Mouse (Mus musculus): ENCODE measurements around the gene Rap1gds1. TPM values are rescaled to one million over a fixed set of nuclear protein-coding genes. Genes with fewer than 3 reads are reported as not detected.

The Rap1gds1 gene
- polyA plus RNA-seq, 1 experiment from 2014 or later = 14.8 TPM

DNA sequence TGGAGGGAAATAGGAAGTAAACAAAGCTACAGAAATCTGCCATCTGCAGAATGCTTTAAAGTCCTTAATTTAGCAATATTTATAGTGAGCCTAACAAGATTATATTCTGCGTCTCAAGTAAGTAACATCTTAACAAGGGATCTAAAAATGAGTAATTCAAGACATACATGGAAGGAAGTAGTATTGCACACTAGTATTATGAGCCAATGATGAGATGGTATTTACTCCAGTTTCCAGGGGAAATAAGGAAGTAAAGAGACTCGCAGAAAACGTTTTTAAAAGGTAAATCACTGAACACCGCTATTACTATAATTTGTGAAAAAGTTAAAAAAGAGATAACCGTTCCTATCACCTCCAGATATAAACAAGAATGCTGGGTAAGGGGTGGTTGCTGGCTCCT is 49.9 kb downstream of the Rap1gds1 start:
- Histone ChIP-seq H3K4me3 (ENCODE audit: low read depth, low read length) (no peak overlapping the region), H3K4me1 (ENCODE audit: control insufficient read depth, low read depth, low read length) (no peaks in the 10 kb centered on the region), H3K27me3 (ENCODE audit: control insufficient read depth, insufficient read depth, low read depth, low read length) (no peaks in the 10 kb centered on the region), H3K9ac (ENCODE audit: low read depth, low read length) (no peak overlapping the region), H3K4me2 (ENCODE audit: low read depth, low read length) (no peak overlapping the region), H3K27ac (ENCODE audit: low read length) (no peak overlapping the region), H3K36me3 (ENCODE audit: control insufficient read depth, insufficient read depth) (no peaks in the 10 kb centered on the region), H3K9me3 (replicated peaks; ENCODE audit: control insufficient read depth, low read length) (no peaks in the 10 kb centered on the region)
- ATAC-seq (ENCODE audit: low read depth) = no peak
- WGBS (ENCODE audit: insufficient replicate concordance) = 60% methylated on average over 5 of the region's 5 CpGs

DNA sequence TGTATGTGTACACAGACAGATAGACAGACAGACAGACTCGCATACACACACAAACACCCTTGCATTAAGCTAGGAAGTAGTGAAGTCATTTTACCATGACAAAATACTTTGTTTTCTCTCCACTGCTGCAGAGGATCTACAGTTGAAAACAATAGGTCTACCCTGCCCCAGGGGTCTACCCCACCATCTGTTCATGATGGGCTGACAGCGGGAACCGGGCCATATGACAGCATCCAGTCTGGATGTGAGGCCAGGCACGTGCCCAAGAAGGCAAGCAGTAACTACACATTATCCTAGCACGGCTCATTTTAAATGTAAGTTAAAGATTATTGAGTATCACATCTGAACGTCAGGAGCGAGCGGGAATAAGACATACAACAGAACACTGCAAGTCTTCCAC is 51.4 kb downstream of the Rap1gds1 start:
- H3K4me2 ChIP-seq (ENCODE audit: low read depth, low read length) = no peak overlapping the region
- H3K9me3 ChIP-seq (replicated peaks; ENCODE audit: control insufficient read depth, low read length) = no peaks in the 10 kb centered on the region
- no peak overlapping the region for H3K4me3 ChIP-seq (ENCODE audit: low read depth, low read length)
- no peaks in the 10 kb centered on the region for H3K27me3 ChIP-seq (ENCODE audit: control insufficient read depth, insufficient read depth, low read depth, low read length)
- H3K27ac ChIP-seq (ENCODE audit: low read length) = no peak overlapping the region
- no peaks in the 10 kb centered on the region for H3K36me3 ChIP-seq (ENCODE audit: control insufficient read depth, insufficient read depth)
- no peaks in the 10 kb centered on the region for H3K4me1 ChIP-seq (ENCODE audit: control insufficient read depth, low read depth, low read length)
- WGBS (ENCODE audit: insufficient replicate concordance) = 79% methylated on average over 8 of the region's 8 CpGs
- no peak for ATAC-seq (ENCODE audit: low read depth)
- no peak overlapping the region for H3K9ac ChIP-seq (ENCODE audit: low read depth, low read length)

DNA sequence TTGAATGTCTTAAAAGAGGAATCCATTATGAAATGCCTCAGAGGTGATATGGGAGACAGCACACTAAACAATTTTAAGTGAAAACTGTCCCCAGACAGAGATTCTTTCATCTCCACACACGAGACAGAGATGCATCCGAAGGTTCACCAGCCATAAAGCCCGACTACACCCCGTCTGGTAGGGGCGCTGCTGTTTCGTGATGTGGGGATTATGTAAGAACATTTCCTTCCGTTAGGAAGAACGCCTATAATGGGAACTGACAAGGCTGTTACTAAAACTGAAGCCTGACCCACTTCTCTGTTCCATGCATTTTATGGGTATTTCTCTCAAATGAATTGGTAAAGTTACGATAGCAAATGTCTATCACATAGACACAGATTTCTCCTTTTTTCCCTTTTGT is 62.6 kb downstream of the Rap1gds1 start:
- Histone ChIP-seq H3K4me1 (ENCODE audit: control insufficient read depth, low read depth, low read length) (no peaks in the 10 kb centered on the region), H3K27ac (ENCODE audit: low read length) (no peak overlapping the region), H3K4me2 (ENCODE audit: low read depth, low read length) (no peak overlapping the region), H3K36me3 (ENCODE audit: control insufficient read depth, insufficient read depth) (no peaks in the 10 kb centered on the region), H3K4me3 (ENCODE audit: low read depth, low read length) (no peak overlapping the region), H3K27me3 (ENCODE audit: control insufficient read depth, insufficient read depth, low read depth, low read length) (no peaks in the 10 kb centered on the region), H3K9ac (ENCODE audit: low read depth, low read length) (no peak overlapping the region), H3K9me3 (replicated peaks; ENCODE audit: control insufficient read depth, low read length) (no peaks in the 10 kb centered on the region)
- WGBS (ENCODE audit: insufficient replicate concordance) = 34% methylated on average over 9 of the region's 9 CpGs
- peak; percentile 24; the same call in 1 of the 2 replicates for ATAC-seq (ENCODE audit: low read depth)

- H3K4me2 ChIP-seq (ENCODE audit: low read depth, low read length) = no peak overlapping the region
- no peak overlapping the region for H3K9ac ChIP-seq (ENCODE audit: low read depth, low read length)
- no peak overlapping the region for H3K4me3 ChIP-seq (ENCODE audit: low read depth, low read length)
- H3K36me3 ChIP-seq (ENCODE audit: control insufficient read depth, insufficient read depth) = no peaks in the 10 kb centered on the region
- no peak overlapping the region for H3K27ac ChIP-seq (ENCODE audit: low read length)
- H3K9me3 ChIP-seq (replicated peaks; ENCODE audit: control insufficient read depth, low read length) = no peaks in the 10 kb centered on the region
- no peaks in the 10 kb centered on the region for H3K4me1 ChIP-seq (ENCODE audit: control insufficient read depth, low read depth, low read length)
- no peak for ATAC-seq (ENCODE audit: low read depth)
- no peaks in the 10 kb centered on the region for H3K27me3 ChIP-seq (ENCODE audit: control insufficient read depth, insufficient read depth, low read depth, low read length)
Measured at GRCm38 (mm10) chr3:139005669-139006068, 69.3 kb downstream of the Rap1gds1 start.

- Histone ChIP-seq H3K4me1 (ENCODE audit: control insufficient read depth, low read depth, low read length) (no peaks in the 10 kb centered on the region), H3K4me3 (ENCODE audit: low read depth, low read length) (no peak overlapping the region), H3K27me3 (ENCODE audit: control insufficient read depth, insufficient read depth, low read depth, low read length) (no peaks in the 10 kb centered on the region), H3K9ac (ENCODE audit: low read depth, low read length) (no peak overlapping the region), H3K9me3 (replicated peaks; ENCODE audit: control insufficient read depth, low read length) (no peaks in the 10 kb centered on the region), H3K27ac (ENCODE audit: low read length) (no peak overlapping the region), H3K4me2 (ENCODE audit: low read depth, low read length) (no peak overlapping the region), H3K36me3 (ENCODE audit: control insufficient read depth, insufficient read depth) (no peaks in the 10 kb centered on the region)
- whole genome bisulfite sequencing (ENCODE audit: insufficient replicate concordance) = 78% methylated on average over 6 of the region's 6 CpGs
- ATAC-seq (ENCODE audit: low read depth) = no peak
Measured at GRCm38 (mm10) chr3:139002774-139003173, 72.2 kb downstream of the Rap1gds1 start.

DNA sequence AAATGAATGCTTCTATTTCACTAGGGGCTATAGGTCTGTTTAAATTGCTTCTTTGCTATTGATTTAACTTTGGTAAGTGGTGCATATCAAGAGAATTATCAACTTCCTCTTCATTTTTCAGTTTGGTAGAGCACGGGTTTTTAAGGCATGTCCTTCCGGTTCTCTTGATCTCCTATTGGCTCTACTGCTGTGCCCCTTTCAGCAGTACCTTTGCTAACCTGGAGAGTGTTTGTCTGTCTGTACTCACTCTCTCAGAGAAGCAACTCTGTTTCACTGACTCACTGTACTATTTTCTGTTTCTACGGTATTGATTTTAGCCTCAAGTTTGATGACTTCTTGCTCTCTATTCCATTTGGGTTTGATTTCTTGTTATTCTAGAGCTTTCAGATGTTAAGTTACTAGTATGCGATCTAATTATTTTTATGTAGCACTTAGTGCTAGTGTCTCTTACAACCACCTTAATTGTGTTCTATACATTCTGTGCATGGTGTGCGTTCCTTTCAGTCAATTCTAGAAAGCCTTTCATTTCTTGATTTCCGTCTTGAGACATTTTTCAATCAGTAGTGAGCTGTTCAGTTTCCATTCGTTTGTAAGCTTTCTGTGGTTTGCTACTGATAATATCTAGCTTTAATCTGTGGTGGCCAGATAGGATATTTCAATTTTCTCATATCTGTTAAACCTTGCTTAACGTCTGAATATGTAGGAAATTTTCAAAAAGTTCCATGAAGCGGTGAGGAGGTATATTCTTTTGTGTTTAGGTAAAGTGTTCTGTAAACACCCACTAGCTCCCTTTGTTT is 74.7 kb downstream of the Rap1gds1 start:
- Histone ChIP-seq H3K4me3 (ENCODE audit: low read depth, low read length) (no peak overlapping the region), H3K27me3 (ENCODE audit: control insufficient read depth, insufficient read depth, low read depth, low read length) (no peaks in the 10 kb centered on the region), H3K4me1 (ENCODE audit: control insufficient read depth, low read depth, low read length) (no peaks in the 10 kb centered on the region), H3K27ac (ENCODE audit: low read length) (no peak overlapping the region), H3K4me2 (ENCODE audit: low read depth, low read length) (no peak overlapping the region), H3K36me3 (ENCODE audit: control insufficient read depth, insufficient read depth) (no peaks in the 10 kb centered on the region), H3K9ac (ENCODE audit: low read depth, low read length) (no peak overlapping the region), H3K9me3 (replicated peaks; ENCODE audit: control insufficient read depth, low read length) (no peaks in the 10 kb centered on the region)
- ATAC-seq (ENCODE audit: low read depth) = no peak
- WGBS (ENCODE audit: insufficient replicate concordance) = 62% methylated on average over 9 of the region's 9 CpGs

DNA sequence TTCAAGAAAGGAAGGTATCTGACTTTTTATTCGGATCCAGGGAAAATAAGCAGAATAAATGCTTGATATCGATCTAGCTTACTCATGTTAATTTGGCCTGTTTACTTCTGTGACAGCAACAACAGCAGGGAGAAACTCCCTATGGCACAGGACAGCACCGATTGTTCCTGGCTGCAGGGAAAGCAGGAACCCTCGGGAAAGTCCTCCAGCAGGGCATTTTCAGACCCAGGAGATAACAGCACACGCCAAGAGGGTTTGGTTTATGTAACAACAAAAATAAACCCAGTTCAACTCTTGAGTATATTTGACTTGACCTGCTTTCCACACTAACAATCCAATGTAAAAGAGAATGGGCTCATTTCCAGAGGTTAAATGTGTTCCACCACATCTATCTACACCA is 81.5 kb downstream of the Rap1gds1 start:
- WGBS (ENCODE audit: insufficient replicate concordance) = 63% methylated on average over 5 of the region's 5 CpGs
- Histone ChIP-seq H3K9ac (ENCODE audit: low read depth, low read length) (no peak overlapping the region), H3K27ac (ENCODE audit: low read length) (no peak overlapping the region), H3K36me3 (ENCODE audit: control insufficient read depth, insufficient read depth) (no peaks in the 10 kb centered on the region), H3K4me1 (ENCODE audit: control insufficient read depth, low read depth, low read length) (no peaks in the 10 kb centered on the region), H3K4me2 (ENCODE audit: low read depth, low read length) (no peak overlapping the region), H3K27me3 (ENCODE audit: control insufficient read depth, insufficient read depth, low read depth, low read length) (no peaks in the 10 kb centered on the region), H3K4me3 (ENCODE audit: low read depth, low read length) (no peak overlapping the region), H3K9me3 (replicated peaks; ENCODE audit: control insufficient read depth, low read length) (no peaks in the 10 kb centered on the region)
- no peak for ATAC-seq (ENCODE audit: low read depth)

DNA sequence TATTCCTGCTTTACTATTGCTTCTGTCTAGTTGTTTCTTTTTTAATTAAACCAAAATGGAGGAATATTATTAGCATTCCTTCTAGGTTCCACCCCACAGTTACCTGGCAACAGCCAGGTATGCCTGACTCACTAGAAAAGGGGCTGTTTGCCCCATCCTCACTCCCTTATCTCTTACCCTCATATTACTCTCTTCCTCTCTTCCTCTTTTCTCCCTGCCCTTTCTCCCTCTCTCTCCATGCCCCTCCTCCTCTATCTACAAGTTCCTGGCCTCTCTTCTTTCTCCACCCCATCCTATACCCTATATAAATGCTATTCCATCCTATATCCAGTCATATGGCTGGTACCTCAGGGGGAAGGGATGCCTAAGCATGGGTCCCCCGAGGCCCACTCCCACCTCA is 83.6 kb downstream of the Rap1gds1 start:
- no peak for ATAC-seq (ENCODE audit: low read depth)
- H3K9me3 ChIP-seq (replicated peaks; ENCODE audit: control insufficient read depth, low read length) = no peaks in the 10 kb centered on the region
- no peaks in the 10 kb centered on the region for H3K36me3 ChIP-seq (ENCODE audit: control insufficient read depth, insufficient read depth)
- H3K27ac ChIP-seq (ENCODE audit: low read length) = no peak overlapping the region
- WGBS (ENCODE audit: insufficient replicate concordance) = 60% methylated on average over 1 of the region's 1 CpGs
- no peak overlapping the region for H3K4me3 ChIP-seq (ENCODE audit: low read depth, low read length)
- H3K9ac ChIP-seq (ENCODE audit: low read depth, low read length) = no peak overlapping the region
- no peaks in the 10 kb centered on the region for H3K4me1 ChIP-seq (ENCODE audit: control insufficient read depth, low read depth, low read length)
- no peaks in the 10 kb centered on the region for H3K27me3 ChIP-seq (ENCODE audit: control insufficient read depth, insufficient read depth, low read depth, low read length)
- H3K4me2 ChIP-seq (ENCODE audit: low read depth, low read length) = no peak overlapping the region

DNA sequence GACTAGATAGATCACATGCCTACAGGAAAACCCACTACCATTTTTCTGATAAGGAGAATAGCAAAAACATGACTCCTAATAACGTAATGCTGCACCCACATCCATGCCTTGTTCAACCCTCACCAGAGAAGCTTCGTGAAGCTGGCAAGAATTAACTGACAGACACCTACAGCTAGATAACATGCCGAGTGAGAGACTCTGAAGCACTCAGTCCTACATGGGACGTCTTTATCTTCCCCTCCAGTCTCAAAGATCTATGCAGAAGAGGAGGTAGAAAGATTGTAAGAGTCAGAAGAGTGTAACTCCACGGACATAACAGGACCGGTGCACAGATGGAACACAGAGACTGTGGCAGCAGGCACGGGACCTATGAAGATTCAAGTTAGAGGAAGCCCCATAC is 85.9 kb downstream of the Rap1gds1 start:
- H3K4me3 ChIP-seq (ENCODE audit: low read depth, low read length) = no peak overlapping the region
- 47% methylated on average over 7 of the region's 7 CpGs for WGBS (ENCODE audit: insufficient replicate concordance)
- H3K27me3 ChIP-seq (ENCODE audit: control insufficient read depth, insufficient read depth, low read depth, low read length) = no peaks in the 10 kb centered on the region
- no peaks in the 10 kb centered on the region for H3K4me1 ChIP-seq (ENCODE audit: control insufficient read depth, low read depth, low read length)
- H3K4me2 ChIP-seq (ENCODE audit: low read depth, low read length) = no peak overlapping the region
- no peaks in the 10 kb centered on the region for H3K9me3 ChIP-seq (replicated peaks; ENCODE audit: control insufficient read depth, low read length)
- ATAC-seq (ENCODE audit: low read depth) = no peak
- H3K36me3 ChIP-seq (ENCODE audit: control insufficient read depth, insufficient read depth) = no peaks in the 10 kb centered on the region
- H3K27ac ChIP-seq (ENCODE audit: low read length) = no peak overlapping the region
- no peak overlapping the region for H3K9ac ChIP-seq (ENCODE audit: low read depth, low read length)

Data from liver, embryonic 16.5 days (tissue).